Mouse (Mus musculus) lung, postnatal 14 days (tissue): ENCODE measurements around the gene Tekt5.

Experiments used
- DNase-seq: peaks from one replicate; pipeline ENCODE4 v3.0.0; 2021

Tekt5 gene

GRCm38 (mm10) chr16:10335953-10336352 lies 59.3 kb downstream of the Tekt5 start:
- no peak for DNase-seq

GRCm38 (mm10) chr16:10332732-10333131 lies 62.6 kb downstream of the Tekt5 start:
- no peak for DNase-seq

- DNase-seq: no peak
These were observed 64.4 kb downstream of the Tekt5 start for GRCm38 (mm10) chr16:10330586-10331495.

- peak; percentile 37 for DNase-seq
These were observed 67.5 kb downstream of the Tekt5 start for GRCm38 (mm10) chr16:10327563-10328333.

GRCm38 (mm10) chr16:10319914-10320569 lies 75.2 kb downstream of the Tekt5 start:
- no peak for DNase-seq

GRCm38 (mm10) chr16:10317197-10317544 lies 78.1 kb downstream of the Tekt5 start:
- DNase-seq: no peak

- DNase-seq: no peak
These were observed 78.6 kb downstream of the Tekt5 start for GRCm38 (mm10) chr16:10316493-10317196.

- DNase-seq: peak; percentile 82
These were observed 81.6 kb downstream of the Tekt5 start, which contains the start of gene Emp2 for GRCm38 (mm10) chr16:10313646-10314088. TSS of gene Emp2 (minus strand) at chr16:10313968.

GRCm38 (mm10) chr16:10313226-10313625 lies 82.1 kb downstream of the Tekt5 start:
- peak; percentile 62 for DNase-seq

- no peak for DNase-seq
These were observed 83.3 kb downstream of the Tekt5 start for GRCm38 (mm10) chr16:10311989-10312388.

- no peak for DNase-seq
These were observed 84.2 kb downstream of the Tekt5 start for GRCm38 (mm10) chr16:10311086-10311485.

GRCm38 (mm10) chr16:10310507-10310906 lies 84.8 kb downstream of the Tekt5 start:
- DNase-seq: no peak
